Mouse (Mus musculus) adrenal gland, postnatal 4 days (tissue): ENCODE results near the gene Aplp1. TPM values are rescaled to one million over a fixed set of nuclear protein-coding genes. Genes with fewer than 3 reads are reported as not detected.

Source experiments
- DNase-seq, 2 experiments: peaks; one replicate each; pipeline ENCODE4 v3.0.0; 2021 to 2022; ENCODE audit warnings: low spot score in 2 of 2, mixed read lengths in 2 of 2
- total RNA-seq, 2 experiments: library from RNA; stranded (reverse); gene quantifications; 2 replicates each; pipeline ENCODE4 v1.2.3; 2021

Aplp1 gene
- total RNA-seq, 2 experiments from 2014 or later, result 49.5 to 59.1 TPM

DNA sequence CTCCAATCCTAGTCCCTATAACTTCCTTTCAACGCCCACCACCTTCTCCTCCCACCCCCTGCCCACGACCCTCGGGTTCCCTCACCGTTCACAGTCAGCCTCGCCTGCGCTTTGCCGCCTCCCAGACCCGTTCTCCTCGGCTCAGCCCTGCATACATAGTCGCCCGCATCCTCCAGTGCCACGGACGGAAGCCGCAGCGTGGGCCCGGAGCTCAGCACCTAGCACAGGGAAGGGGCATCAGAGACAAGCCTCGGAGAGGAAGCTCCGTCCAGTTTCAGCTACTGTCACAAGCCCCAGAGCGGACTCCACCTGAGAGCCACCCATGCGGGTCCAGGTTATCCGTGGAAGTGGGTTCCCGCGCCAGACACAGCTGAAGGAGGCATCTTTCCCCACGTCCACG is 8.0 kb upstream of the Aplp1 start:
- DNase-seq, result no peak

DNA sequence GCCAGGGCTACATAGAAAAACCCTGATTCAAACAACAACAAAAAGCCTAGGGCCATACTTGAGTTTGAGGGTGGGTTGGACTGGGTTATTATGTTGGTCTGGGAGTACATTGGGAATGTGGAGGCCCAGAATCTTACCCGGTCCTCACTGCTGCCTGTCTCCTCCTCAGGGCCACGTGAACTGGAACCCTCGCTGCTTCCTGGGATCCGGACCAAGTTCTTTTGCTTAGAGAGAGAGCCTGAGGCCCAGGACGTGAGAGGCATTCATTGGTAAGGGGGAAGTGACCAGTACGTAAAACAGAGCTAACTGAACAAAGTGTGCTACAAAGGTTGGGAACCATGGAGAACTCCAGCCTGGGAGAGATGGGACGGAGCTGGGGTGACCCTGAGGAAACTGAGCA is 4.9 kb upstream of the Aplp1 start:
- no peak for DNase-seq

DNA sequence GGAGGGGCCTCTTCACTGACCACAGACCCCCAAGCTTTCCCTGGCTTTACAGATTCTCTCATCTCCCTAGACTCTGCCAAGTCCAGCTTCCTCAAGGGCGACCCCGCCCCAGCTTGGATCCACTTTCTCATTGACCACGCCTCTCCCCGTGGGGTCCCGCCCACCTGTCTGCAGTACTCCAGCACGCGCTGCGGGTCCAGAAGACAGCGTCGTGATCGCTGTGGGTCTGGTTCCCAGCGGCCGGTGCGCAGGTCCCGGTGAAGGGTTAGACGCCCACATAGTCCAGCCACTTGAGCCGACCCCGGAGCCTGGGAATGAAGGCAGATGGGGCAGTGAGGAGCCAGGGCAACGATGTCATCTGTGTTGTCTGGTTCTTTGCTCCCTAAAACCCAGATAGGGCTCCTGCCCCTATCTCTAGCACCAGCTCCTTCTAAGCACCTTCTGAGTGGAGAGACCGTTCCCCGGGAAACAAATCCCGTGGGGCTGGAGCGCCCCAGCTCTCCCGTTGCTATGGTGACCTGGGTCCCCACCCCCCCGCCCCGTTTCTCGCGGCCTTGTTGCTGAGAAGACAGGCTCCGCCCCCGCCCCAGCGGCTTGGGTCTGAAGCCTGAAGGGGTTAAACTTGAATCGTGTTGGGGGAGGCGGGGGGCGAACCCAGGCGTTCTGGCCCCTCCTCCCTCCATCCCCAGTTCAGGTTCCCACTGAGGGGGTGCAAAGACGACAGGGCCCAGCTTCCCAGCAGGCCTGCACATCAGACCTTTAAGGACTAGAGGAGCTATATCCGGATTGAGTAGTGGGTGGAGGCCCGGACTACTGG is 973 bp downstream of the Aplp1 start:
- no peak for DNase-seq

DNA sequence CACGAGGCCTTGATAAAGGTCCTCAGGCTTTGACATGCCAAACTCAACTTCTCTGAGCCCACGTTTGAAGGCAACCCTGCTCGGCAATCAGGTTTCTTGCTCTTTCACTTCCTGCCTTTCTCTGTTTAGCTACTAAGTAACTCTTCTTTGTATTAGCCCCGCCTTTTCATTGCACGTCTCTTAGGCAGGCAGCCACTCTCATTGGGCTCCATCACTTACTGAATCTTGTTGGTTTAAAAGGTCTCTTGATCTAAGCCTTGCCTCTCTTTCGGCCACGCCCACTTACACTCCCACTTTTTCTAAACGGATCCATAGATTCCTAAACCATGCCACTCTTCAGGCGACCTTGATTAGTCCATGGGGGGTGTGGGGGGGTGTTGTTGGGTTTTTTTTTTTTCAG is 1.6 kb downstream of the Aplp1 start:
- no peak for DNase-seq

DNA sequence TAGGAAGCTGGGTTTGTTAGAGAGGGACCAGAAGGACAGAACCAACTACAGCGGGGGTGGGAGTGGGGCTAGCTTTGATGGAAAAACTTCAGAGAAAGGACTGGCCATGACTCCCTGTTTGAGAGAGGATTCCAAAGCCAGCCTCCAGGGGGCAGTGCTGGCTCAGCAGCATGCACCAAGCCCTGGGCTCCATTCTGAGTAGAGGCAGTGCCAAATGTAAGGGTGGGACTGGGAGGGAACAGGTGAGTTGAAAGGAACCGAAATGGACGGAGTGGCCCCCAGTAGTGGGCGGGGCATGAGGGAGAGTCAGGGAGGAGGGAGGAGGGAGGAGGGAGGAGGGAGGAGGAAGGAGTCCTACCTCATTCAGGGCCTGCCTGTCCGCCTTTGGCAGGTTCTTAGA is 4.6 kb downstream of the Aplp1 start:
- DNase-seq, result no peak

DNA sequence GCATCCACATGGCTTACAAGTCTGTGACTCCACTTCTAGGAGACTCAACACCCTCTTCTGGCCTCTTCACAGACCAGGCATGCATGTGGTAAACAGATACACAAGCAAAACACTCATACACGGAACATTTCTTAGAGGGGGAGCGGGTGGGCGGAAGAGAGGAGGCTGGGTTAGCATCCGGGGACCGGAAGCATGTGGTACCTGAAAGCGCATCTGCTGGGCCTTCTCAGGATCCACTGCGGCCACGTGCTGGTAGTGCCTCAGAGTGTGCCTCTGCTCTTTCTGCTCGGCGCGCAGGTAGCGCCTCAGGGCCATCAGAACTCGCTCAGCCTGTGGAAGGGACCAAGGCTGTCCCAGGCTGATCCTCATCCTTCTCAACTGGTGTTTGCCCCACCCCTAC is 5.6 kb downstream of the Aplp1 start:
- no peak for DNase-seq

DNA sequence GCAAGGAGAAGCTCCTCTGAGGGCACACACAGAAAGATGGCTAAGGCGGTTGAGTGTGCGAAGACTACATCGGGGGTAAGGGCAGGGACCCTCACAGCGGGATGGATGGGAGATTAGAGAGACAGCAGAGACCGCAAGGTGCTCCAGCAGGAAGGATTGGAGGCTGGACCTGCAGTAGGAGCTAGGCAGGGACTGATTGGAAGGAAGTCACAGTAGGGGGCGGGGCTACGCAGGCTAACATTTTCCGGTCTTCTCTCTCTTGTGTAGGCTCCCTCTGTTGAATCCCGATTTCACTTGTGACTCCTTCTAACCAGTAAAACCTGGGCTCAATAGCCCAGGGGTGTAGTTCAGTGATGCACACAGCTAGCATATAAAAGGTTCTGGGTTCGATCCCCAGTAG is 8.5 kb downstream of the Aplp1 start:
- DNase-seq, result no peak

DNA sequence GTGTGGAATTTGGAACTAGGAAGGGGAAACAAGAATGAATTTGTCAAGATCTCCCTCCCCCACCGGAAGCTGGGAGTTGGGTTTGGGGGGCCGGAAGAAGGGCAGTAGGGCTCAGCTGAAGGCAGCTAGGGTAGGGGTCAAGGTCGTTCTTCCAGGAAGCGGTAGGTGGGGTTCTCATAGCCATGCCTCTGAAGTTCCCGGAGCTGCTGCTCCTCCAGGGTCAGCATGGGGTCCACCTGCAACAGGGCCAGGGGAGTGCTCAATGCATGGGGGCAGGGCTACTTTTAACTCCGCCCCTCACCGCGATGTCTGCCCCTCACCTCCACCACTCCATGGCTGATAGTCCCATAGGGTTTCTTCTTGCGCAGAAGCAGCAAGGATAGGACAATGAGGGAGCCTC is 10.2 kb downstream of the Aplp1 start:
- DNase-seq, result no peak

DNA sequence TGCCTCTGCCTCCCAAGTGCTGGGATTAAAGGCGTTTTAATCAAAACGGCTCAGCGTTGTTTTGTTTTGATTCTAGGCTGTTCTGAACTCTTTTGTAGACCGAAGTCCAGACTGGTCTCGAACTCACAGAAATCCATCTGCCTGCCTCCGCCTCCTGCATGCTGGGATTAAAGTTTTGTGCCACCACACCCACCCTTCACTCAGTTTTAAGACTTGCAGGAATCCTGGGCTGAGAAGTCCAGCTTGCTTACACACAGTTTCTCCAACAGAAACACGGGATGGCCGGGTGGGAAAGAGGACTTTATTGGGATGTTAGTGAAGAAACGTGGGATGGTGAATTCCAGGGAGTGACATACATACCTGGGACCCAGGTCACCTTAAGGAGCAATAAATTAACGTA is 10.6 kb downstream of the Aplp1 start:
- no peak for DNase-seq

DNA sequence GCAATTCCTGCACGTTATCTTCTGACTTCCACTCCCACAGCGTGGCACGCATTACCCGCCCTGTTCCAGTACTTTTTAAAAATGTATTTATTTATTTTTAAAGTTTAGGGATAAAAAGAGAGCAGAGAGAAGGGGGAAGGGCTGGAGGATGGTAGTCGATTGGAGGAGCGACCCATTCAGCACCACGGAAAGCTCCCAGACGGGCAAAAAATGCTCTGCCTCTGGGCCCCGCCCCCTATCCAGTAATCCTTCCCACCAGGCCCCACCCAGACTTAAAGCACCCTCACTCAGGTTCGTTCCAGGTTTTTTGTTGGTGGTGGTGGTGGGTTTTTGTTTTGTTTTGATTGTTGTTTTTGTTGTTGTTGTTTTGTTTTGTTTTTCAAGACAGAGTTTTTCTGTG is 11.1 kb downstream of the Aplp1 start:
- DNase-seq, result peak in 1 of 2 experiments; percentile 56

DNA sequence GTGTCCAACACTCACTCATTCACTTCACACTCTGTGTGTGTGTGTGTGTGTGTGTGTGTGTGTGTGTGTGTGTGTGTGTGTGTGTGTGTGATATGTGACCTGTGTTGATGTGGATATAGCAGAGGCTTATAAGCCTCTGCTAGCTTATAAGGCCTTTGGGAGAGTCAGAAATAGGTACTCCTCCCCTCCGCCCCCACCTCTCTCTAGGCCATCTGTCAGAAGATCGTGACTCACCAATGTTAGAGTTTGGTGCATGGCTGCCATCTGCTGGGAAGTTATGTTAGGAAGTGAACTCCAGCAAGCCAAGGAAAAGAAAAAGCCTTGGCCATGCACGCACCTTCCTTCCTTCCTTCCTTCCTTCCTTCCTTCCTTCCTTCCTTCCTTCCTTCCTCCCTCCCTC is 13.5 kb downstream of the Aplp1 start:
- no peak for DNase-seq

DNA sequence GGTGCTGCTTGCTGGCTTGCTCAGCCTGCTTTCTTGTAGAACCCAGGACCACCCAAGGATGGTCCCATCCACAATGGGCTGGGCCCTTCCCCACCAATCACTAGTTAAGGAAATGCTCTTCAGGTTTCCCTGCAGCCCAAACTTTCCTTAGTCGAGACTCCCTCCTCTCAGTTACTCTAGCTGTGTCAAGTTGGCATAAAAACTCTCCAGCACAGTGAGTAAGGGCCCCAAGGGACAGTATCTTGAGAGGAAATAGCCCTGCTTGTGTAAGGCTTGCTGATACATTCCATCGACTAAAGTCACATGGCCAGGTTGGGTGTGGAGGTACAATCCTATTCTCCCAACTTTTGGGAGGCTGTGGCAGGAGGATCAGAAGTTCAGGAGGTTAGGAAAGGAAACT is 15.1 kb downstream of the Aplp1 start:
- no peak for DNase-seq

DNA sequence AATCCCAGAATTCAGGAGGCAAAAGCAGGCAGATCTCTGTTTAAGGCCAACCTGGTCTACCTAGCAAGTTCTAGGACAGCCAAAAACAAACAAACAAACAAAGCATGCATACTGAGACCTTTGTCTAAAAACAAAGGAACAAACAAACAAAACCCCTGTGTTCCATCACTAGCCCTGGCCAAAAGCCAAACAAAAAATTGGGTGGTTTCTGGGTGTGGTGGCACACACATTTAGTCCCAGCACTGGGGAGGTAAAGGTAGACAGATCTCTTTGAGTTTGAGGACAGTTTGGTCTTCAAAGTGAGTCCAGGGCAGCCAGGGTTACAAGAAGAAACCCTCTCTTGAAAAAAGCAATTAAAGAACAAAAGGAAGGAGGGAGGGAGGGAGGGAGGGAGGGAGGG is 16.0 kb downstream of the Aplp1 start:
- DNase-seq, result no peak

DNA sequence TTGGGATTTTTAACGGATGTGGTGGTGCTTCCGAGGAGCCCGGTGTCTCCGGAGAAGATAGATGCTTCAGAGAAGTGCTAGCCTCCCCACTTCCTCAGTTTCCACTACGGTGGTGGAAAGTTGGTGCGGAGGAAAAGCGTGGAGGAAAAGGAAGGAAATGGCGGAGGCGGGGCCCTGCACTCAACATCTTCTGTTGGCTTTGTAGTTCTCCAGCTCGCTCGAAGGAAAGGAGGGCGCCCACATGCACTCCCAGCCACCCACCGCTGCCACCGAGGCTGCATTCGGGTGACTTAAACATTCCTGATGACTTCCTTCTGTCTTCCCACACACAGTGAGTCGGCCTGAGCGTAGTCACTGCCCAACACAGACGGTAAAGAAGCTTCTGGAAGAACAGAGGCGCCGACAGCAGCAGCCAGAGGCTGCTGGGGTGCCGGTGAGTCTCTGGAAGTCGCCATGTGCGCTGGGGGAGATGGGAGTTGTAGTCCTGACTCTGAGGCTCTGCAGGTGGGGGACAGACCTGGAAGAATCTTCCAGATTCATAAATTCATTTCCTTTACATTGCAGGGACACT is 22.2 kb downstream of the Aplp1 start:
- DNase-seq, result no peak

DNA sequence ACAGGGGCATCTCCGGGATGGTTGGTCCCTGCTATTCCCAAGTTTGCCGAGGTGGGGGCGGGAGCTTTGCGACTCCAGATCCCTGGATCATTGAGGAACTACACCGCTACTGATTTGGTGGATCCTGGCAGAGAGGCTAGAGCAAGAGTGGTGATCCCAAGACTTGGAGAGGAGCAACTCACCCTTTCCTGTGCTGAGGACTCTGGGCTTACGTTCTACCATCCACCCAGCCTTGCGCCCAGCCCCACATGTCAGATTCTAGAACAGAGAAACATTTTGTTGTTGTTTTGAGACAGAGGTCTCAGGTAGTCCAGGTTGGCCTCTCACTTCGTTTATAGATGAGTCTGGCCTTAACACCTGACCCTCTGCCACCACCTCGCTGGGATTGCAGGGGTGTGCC is 22.8 kb downstream of the Aplp1 start:
- no peak for DNase-seq

DNA sequence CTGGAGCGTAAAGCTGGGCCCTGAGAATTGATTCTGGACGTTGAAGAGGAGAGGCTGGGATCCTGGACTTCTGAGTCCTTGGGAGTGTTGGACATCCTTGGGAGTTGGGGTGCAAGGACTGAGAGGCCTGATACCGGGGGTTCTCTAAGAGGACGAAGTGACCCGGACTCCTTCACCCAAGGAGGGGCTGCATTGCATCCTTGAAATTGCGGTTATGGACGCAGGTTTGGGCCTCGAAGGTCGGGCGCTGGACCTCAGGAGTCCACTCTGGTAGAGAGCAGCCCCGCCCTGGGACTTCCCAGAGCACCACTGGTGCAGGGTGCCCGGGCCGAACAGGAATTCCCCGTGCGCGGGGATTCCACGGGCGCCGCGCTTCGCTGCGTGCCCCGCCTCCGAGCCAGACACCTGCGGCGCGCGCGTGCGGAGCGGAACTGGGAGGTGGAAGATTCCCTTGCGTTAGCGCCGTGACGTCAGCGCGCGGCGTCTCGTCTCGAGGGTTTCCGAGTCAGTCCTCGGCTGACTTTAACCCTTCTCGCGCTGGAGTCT is 23.4 kb downstream of the Aplp1 start:
- DNase-seq, result peak; percentile 62 to 73

DNA sequence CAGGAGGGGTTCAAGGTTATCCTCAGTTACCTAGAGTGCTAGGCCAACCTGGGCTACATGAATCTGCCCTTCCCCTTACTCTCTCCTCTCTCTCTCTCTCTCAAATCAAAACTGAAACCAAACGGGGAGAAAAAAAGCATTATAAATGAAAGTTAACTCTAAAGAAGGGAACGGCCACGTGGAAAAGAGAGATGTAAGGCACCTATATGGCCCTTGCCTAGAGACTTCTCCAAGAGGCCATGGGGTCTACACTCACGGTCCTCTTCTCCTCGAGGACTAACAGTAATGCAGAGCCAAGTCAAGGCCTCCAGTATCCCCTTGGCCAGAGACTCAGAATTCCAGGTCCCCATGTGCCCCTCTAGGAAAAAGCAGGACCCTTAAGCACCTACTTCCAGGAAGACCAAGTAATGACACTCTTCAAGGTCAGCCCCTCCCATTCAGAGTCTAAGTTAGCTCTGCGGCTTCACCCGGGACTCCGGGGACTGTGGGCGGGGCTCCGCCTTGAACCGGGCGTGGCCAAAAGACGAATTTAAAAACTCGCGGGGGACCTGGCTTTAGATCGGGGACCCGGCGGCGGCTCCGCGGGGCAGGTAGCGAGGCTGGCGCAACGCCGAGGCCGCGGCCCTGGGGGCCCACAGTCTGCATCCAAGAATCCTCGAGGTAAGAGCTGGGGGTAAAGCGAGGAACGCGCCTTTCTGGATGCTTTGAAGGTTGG is 24.0 kb downstream of the Aplp1 start, which contains the start of gene Nfkbid:
TSS of gene Nfkbid (plus strand) at position 558 of the 715 bp plus-strand sequence.
- peak in 1 of 2 experiments; percentile 50 for DNase-seq

DNA sequence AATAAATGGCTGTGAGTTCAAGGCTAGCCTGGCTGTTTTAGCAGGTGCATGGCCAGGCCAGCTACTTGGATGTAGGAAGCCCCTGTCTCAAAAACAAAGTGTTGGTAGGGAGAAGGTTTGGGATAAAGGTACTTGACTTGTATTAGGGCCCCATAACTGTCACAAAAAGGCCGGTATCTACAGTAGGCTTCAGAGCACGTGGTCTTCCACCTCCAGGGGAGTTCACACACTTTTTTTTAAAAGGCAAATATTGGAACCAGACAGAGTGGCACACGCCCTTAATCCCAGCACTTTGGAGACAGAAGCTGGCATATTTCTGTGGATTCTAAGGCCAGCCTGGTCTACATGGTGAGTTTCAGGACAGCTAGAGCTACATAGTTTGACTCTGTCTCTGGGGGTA is 24.7 kb downstream of the Aplp1 start:
- no peak for DNase-seq

DNA sequence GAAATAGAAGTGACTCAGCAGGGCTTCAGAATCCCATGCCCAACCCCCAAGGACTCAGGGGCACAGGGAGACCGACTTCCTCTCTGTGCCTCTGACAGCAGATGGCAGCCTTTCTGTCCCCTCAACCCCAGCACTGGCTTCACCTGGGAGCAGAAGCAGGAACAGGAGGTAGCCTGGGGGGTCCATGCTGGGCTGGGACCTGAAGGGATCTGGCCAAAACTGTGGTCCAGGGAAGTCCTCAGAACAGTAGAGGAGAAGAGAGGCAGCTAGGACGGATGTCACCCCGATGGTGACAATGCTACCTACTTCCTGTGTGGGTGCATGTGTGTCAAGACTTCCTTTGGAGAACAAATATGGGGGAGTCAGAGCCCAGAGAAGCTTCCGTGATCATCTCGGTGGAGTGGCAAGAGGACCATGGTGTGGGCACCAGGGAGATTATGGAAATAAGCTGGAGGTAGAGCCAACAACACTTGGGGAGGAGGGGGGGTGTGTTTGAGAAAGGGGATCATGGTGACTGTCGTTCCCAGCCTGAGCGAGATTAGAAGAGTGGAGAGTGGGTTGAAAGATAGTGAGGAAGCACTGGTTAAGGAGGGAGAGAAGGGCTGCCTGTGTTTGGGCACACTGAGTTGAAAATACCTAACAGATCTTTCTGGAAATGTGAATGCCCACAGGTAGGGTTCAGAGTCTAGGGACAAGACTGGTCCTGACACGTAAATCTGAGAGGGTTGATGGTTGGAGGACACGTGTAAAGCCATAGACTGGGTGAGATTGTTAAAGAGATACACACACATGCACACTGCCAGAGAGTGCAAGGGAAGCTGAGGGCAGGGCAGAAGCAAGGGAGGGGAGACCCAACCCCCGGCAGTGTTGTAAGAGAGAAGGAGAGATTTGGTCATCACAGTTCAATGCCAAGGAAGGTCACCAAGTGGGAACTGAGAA is 25.5 kb downstream of the Aplp1 start, which contains the start of gene Hcst:
TSS of gene Hcst (minus strand) at position 294 of the 939 bp plus-strand sequence.
- no peak for DNase-seq

DNA sequence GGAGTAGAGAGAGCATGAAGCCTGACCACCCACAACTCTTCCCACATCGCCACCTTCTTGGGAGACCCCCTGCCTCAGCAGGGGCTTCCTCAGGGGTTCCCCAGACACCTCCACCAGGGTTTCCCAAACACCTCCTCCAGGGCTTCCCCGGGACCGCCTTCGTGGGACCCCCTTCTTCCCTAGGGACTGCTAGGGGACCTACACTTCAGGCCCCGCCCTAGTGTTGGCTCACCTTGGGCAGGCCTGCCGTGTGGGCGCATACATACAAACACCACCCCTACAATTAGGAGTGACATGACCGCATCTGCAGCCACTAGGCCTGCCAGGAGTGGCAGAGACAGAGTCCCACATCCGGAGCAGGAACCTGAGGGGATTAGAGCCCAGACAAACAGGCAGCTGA is 27.5 kb downstream of the Aplp1 start:
- DNase-seq, result no peak

DNA sequence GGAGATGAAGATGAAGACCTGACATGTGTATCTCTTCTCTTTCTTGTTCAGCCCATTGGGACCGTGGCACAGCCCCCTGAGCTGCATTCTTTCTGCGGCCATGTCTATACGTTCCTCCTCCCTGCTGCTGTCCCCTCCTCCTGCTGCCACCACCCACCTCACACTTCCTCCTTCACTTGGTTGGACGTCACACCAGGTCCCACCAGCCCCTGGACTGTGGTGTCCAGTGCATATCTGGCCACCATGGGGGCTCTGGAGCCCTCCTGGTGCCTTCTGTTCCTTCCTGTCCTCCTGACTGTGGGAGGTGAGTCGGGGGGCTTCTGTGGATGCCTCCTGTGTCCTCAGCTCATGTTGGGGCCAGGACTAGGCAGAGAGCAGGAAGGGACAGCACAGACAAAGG is 31.7 kb downstream of the Aplp1 start, which contains the start of gene Tyrobp:
TSS of gene Tyrobp (plus strand) at position 165 of the 400 bp plus-strand sequence.
- DNase-seq, result no peak
